Mouse (Mus musculus): ENCODE data around the gene Rps5.

- TF ChIP-seq CTCF (IDR thresholded peaks at IDR 0.05; ENCODE audit: low read depth, low read length), result no peak
- no peak for TF ChIP-seq POLR2A (IDR thresholded peaks at IDR 0.05; ENCODE audit: extremely low read depth, insufficient read depth, low read length)
Observed at GRCm38 (mm10) chr7:12922729-12923128, 639 bp downstream of the Rps5 start.
